ENCODE assay signal across 8 mouse cellular contexts in genomic region chr2:166729656-166730566, GRCm38 (mm10). TPM values are rescaled to one million over a fixed set of nuclear protein-coding genes. Genes with fewer than 3 reads are reported as not detected.
A peak's percentile ranks its signal among the peaks of the same experiment; 100 is the strongest.
DNase-seq lines count a peak whose midpoint lies in the region; ATAC-seq and TF ChIP-seq lines count a peak whose summit lies in the region.

No protein-coding gene starts in this region.

- peak; percentile 74 for DNase-seq in brain, adult 2 months (ENCODE audit: low read depth, low spot score)
- DNase-seq in gastrocnemius, postnatal 10 days: peak; percentile 53
- DNase-seq in cerebellum, adult 9-10 months: no peak

- H3K27ac ChIP-seq in ES-Bruce4 (ENCODE audit: insufficient read depth, low read length): no peak overlapping the region
- peak overlapping the region; percentile 71 for H3K27ac ChIP-seq in hindbrain, embryonic 15.5 days (replicated peaks)
- H3K27ac ChIP-seq in lung, embryonic 15.5 days: peak overlapping the region; percentile 64
- peak overlapping the region; percentile 68 for H3K27ac ChIP-seq in neural tube, embryonic 15.5 days (replicated peaks)

- TF ChIP-seq POLR2A in ES-Bruce4 (IDR thresholded peaks at IDR 0.05; ENCODE audit: insufficient read depth, low read length): no peak

- H3K9ac ChIP-seq in ES-Bruce4 (ENCODE audit: low read depth, poor library complexity, severe bottlenecking): no peak overlapping the region
- H3K9ac ChIP-seq in hindbrain, embryonic 15.5 days: no peak overlapping the region
- no peak overlapping the region for H3K9ac ChIP-seq in lung, embryonic 15.5 days
- no peak overlapping the region; the same call in 1 of the 2 replicates for H3K9ac ChIP-seq in neural tube, embryonic 15.5 days (replicated peaks)

- no peaks in the 10 kb centered on the region for H3K36me3 ChIP-seq in ES-Bruce4 (ENCODE audit: control insufficient read depth, insufficient read depth, low read length, poor library complexity, severe bottlenecking)
- no peaks in the 10 kb centered on the region for H3K36me3 ChIP-seq in hindbrain, embryonic 15.5 days
- H3K36me3 ChIP-seq in lung, embryonic 15.5 days: no peaks in the 10 kb centered on the region
- H3K36me3 ChIP-seq in neural tube, embryonic 15.5 days: no peaks in the 10 kb centered on the region

- peak overlapping the region; percentile 23 for H3K4me2 ChIP-seq in hindbrain, embryonic 15.5 days
- H3K4me2 ChIP-seq in lung, embryonic 15.5 days: peak overlapping the region; percentile 36
- H3K4me2 ChIP-seq in neural tube, embryonic 15.5 days: peak overlapping the region; percentile 29

- no peaks in the 10 kb centered on the region for H3K27me3 ChIP-seq in ES-Bruce4 (ENCODE audit: control insufficient read depth, insufficient read depth, low read length, poor library complexity, severe bottlenecking)
- H3K27me3 ChIP-seq in hindbrain, embryonic 15.5 days: no peaks in the 10 kb centered on the region
- H3K27me3 ChIP-seq in lung, embryonic 15.5 days: no peaks in the 10 kb centered on the region
- H3K27me3 ChIP-seq in neural tube, embryonic 15.5 days (replicated peaks): no peaks in the 10 kb centered on the region

- H3K9me3 ChIP-seq in ES-Bruce4 (replicated peaks; ENCODE audit: control insufficient read depth, insufficient read depth, low read length, poor library complexity, severe bottlenecking): no peaks in the 10 kb centered on the region
- no peaks in the 10 kb centered on the region for H3K9me3 ChIP-seq in hindbrain, embryonic 15.5 days
- H3K9me3 ChIP-seq in lung, embryonic 15.5 days: no peaks in the 10 kb centered on the region
- H3K9me3 ChIP-seq in neural tube, embryonic 15.5 days (replicated peaks): no peaks in the 10 kb centered on the region

- no peak for TF ChIP-seq CTCF in ES-Bruce4 (IDR thresholded peaks at IDR 0.05; ENCODE audit: low read depth, low read length)

- TF ChIP-seq EP300 in ES-Bruce4 (IDR thresholded peaks at IDR 0.05; ENCODE audit: insufficient read depth, low read depth, low read length): 0 out of 2 replicates have a peak, but pooled peaks have one; percentile 60

- ATAC-seq in hindbrain, embryonic 15.5 days (ENCODE audit: low FRiP score, low read depth): no peak
- ATAC-seq in lung, embryonic 15.5 days (ENCODE audit: borderline replicate concordance, extremely low read depth, low FRiP score, low TSS enrichment): peak; percentile 50
- peak; percentile 46; the same call in 1 of the 2 replicates for ATAC-seq in neural tube, embryonic 15.5 days (ENCODE audit: low FRiP score)
- ATAC-seq in activated CD4-positive, CD25-positive, alpha-beta regulatory T cell, adult 4 months: no peak

- peaks cover 12% of the 10 kb centered on the region for H3K4me1 ChIP-seq in ES-Bruce4 (ENCODE audit: control insufficient read depth, insufficient read depth, low read length)
- peaks cover 21% of the 10 kb centered on the region for H3K4me1 ChIP-seq in hindbrain, embryonic 15.5 days (replicated peaks)
- peaks cover 9% of the 10 kb centered on the region for H3K4me1 ChIP-seq in lung, embryonic 15.5 days
- H3K4me1 ChIP-seq in neural tube, embryonic 15.5 days: peaks cover 30% of the 10 kb centered on the region

- 7% methylated on average over 19 of the region's 19 CpGs for WGBS in hindbrain, embryonic 15.5 days
- 19% methylated on average over 19 of the region's 19 CpGs for WGBS in lung, embryonic 15.5 days
- WGBS in neural tube, embryonic 15.5 days: 8% methylated on average over 19 of the region's 19 CpGs

- no peak overlapping the region for H3K4me3 ChIP-seq in ES-Bruce4 (ENCODE audit: low read depth, low read length)
- no peak overlapping the region for H3K4me3 ChIP-seq in hindbrain, embryonic 15.5 days
- H3K4me3 ChIP-seq in lung, embryonic 15.5 days: no peak overlapping the region
- H3K4me3 ChIP-seq in neural tube, embryonic 15.5 days (replicated peaks): no peak overlapping the region

RNA-seq across cellular contexts. Expression of gene Prex1, which starts 16.3 kb away (rescaled TPM):
- 10.0 and 10.2 TPM in 2 replicates for polyA plus RNA-seq in ES-Bruce4 (2011; ENCODE audit: insufficient read depth, insufficient read length, low read depth, missing spikeins)
- total RNA-seq in gastrocnemius, postnatal 10 days (2021): 10 to 100 TPM; 12.9 to 20.3 TPM
- 27.0 and 27.4 TPM in 2 replicates for polyA plus RNA-seq in hindbrain, embryonic 15.5 days (2015; fragmentation: Nextera tagmentation; extraction: Ambion mirVana)
- polyA plus RNA-seq in lung, embryonic 15.5 days (2015; fragmentation: Nextera tagmentation; extraction: Ambion mirVana): 10.2 and 10.6 TPM in 2 replicates
- polyA plus RNA-seq in neural tube, embryonic 15.5 days (2015; fragmentation: Nextera tagmentation; extraction: Ambion mirVana): 22.0 and 24.9 TPM in 2 replicates
- polyA plus RNA-seq in activated CD4-positive, CD25-positive, alpha-beta regulatory T cell, adult 4 months (2017; shearing (Covaris generic)): 10 to 100 TPM; 34.5 to 45.2 TPM

Comparison
In these comparisons a context has a peak if more than half of its experiments do, and no peak if none do; other contexts are left out.
1. ATAC-seq: peak in lung, embryonic 15.5 days (single experiment) and neural tube, embryonic 15.5 days (single experiment); none in hindbrain, embryonic 15.5 days (single experiment) and activated CD4-positive, CD25-positive, alpha-beta regulatory T cell, adult 4 months (single experiment).
2. Peak in every context shown above with its lines, with median percentiles within 50 percentile points of each other: H3K4me2 ChIP-seq.